Mouse (Mus musculus): ENCODE results near the gene Uvrag. TPM values are rescaled to one million over a fixed set of nuclear protein-coding genes. Genes with fewer than 3 reads are reported as not detected.
A peak's percentile ranks its signal among the peaks of the same experiment; 100 is the strongest.
"Not testable (repeated sequence)": the region's sequence is repeated elsewhere in the genome, so short reads cannot be mapped to it uniquely, and the experiment has no call there.

Uvrag gene
- total RNA-seq, 2 experiments from 2014 or later, result 45.6 to 49.9 TPM

GRCm38 (mm10) chr7:99062263-99062662 is 78.7 kb downstream of the Uvrag start:
- not testable (repeated sequence) for DNase-seq (ENCODE audit: low spot score in 2 of 2)

GRCm38 (mm10) chr7:99061056-99061680 is 79.8 kb downstream of the Uvrag start:
- DNase-seq (ENCODE audit: low spot score in 2 of 2), result no peak

GRCm38 (mm10) chr7:99060476-99060875 is 80.5 kb downstream of the Uvrag start:
- DNase-seq (ENCODE audit: low spot score in 2 of 2), result no peak

GRCm38 (mm10) chr7:99059934-99060333 is 81.0 kb downstream of the Uvrag start:
- DNase-seq (ENCODE audit: low spot score in 2 of 2), result no peak

GRCm38 (mm10) chr7:99057053-99057630 is 83.8 kb downstream of the Uvrag start:
- no peak for DNase-seq (ENCODE audit: low spot score in 2 of 2)

GRCm38 (mm10) chr7:99053626-99054025 is 87.3 kb downstream of the Uvrag start:
- DNase-seq (ENCODE audit: low spot score in 2 of 2), result no peak

- no peak for DNase-seq (ENCODE audit: low spot score in 2 of 2)
These were observed 88.3 kb downstream of the Uvrag start for GRCm38 (mm10) chr7:99052471-99053241.

GRCm38 (mm10) chr7:99050882-99051281 is 90.1 kb downstream of the Uvrag start:
- DNase-seq (ENCODE audit: low spot score in 2 of 2), result no peak

- no peak for DNase-seq (ENCODE audit: low spot score in 2 of 2)
These were observed 91.0 kb downstream of the Uvrag start for GRCm38 (mm10) chr7:99049897-99050296.

- peak in 1 of 2 experiments; percentile 68 for DNase-seq (ENCODE audit: low spot score in 2 of 2)
These were observed 94.3 kb downstream of the Uvrag start for GRCm38 (mm10) chr7:99046545-99047206.

GRCm38 (mm10) chr7:99045525-99045924 is 95.4 kb downstream of the Uvrag start:
- DNase-seq (ENCODE audit: low spot score in 2 of 2), result no peak

GRCm38 (mm10) chr7:99043923-99044322 is 97.0 kb downstream of the Uvrag start:
- no peak for DNase-seq (ENCODE audit: low spot score in 2 of 2)

GRCm38 (mm10) chr7:99043322-99043721 is 97.6 kb downstream of the Uvrag start:
- no peak for DNase-seq (ENCODE audit: low spot score in 2 of 2)

GRCm38 (mm10) chr7:99041818-99042217 is 99.1 kb downstream of the Uvrag start:
- no peak for DNase-seq (ENCODE audit: low spot score in 2 of 2)

- DNase-seq (ENCODE audit: low spot score in 2 of 2), result no peak
These were observed 101.0 kb downstream of the Uvrag start for GRCm38 (mm10) chr7:99039912-99040311.

GRCm38 (mm10) chr7:99036284-99036683 is 104.7 kb downstream of the Uvrag start:
- DNase-seq (ENCODE audit: low spot score in 2 of 2), result no peak

GRCm38 (mm10) chr7:99034909-99035308 is 106.0 kb downstream of the Uvrag start:
- DNase-seq (ENCODE audit: low spot score in 2 of 2), result no peak

- no peak for DNase-seq (ENCODE audit: low spot score in 2 of 2)
These were observed 107.1 kb downstream of the Uvrag start for GRCm38 (mm10) chr7:99033838-99034237.

GRCm38 (mm10) chr7:99033314-99033713 is 107.6 kb downstream of the Uvrag start:
- DNase-seq (ENCODE audit: low spot score in 2 of 2), result no peak

- no peak for DNase-seq (ENCODE audit: low spot score in 2 of 2)
These were observed 108.9 kb downstream of the Uvrag start for GRCm38 (mm10) chr7:99032051-99032450.

GRCm38 (mm10) chr7:99028108-99028507 is 112.8 kb downstream of the Uvrag start:
- no peak for DNase-seq (ENCODE audit: low spot score in 2 of 2)

GRCm38 (mm10) chr7:99027185-99027584 is 113.8 kb downstream of the Uvrag start:
- DNase-seq (ENCODE audit: low spot score in 2 of 2), result no peak

Measured in layer of hippocampus, adult 18-20 months (tissue).